Mouse (Mus musculus): ENCODE results near the gene Ppp1r14b.

The Ppp1r14b gene

DNA sequence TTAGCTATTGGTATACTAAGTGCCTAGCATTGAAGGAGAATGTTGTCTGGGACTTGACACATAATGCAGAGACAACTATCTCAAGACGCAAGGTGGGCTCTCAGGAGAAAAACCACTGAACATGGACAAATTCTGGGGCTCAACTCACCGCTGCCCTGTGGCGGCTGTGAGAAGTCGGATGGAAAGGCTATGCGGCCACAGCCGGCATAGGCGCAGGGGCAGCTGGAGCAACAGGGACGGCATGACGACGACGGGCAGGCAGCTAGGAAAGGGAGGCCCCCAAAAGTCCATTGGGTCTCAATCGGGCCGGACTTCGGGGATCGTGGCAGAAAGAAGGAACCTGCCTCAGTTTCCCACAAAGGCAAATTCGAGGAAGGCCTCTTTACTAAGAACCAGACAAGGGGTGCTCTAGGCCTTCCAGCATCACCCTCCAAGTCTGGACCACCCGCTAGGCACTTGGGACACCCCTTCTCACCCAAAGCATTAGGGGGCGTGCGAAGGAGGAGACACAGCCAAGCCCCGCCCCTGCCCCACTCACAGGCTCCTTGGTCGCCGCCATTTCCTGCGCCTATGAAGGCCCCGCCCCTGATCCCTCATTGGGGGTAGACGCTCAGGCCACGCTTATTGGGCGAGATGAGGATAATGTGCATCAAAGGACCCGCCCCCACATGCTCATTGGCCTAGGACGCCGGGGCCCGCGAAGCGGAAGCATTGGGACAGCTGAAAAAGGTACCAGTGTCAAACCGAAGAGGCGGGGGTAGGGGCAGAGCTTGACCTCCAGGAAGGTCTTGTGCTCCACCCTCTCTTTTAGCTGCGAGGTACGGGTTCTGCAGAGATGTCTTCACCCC lies 17.5 kb downstream of the Ppp1r14b start, which contains the start of gene Dnajc4:
Gene Dnajc4, minus strand, starts transcription at position 562 of the 848 bp plus-strand sequence.
- CTCF ChIA-PET, result no interaction called here

DNA sequence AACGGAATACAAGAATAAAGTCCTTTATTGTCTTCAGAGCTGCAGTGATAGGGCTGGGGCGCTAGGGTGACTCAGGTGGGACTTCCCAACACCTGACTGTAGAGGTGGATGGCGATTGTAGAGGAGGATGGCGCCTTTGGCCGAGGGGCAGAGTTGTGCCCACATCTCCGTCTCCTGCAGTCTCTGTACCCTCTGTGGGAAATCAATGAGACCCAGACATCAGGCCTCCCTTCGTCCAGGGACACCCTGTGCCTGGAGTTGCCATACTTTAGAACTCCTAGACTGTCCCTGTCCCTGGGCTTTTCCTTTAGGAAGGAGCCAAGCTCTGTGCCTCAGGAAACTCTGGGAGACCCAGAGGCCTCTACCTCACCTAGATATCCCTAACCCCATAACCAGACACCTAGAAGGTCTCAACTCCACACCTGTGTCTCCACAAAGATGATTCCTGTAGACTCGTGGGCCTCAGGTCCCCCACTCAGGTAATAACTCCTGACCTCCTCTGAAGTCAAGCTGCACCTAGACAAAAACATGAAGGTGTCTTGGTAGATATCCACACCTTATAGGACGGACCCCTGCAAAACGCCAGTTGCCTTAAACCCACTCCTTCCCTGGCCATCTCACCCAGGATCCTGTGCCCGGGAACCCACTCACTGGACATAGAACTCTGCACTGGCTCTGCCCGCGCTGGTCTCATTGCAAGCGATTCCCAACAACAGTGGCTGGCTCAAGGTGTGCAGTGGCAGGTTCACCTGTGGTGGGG lies 18.4 kb downstream of the Ppp1r14b start:
- CTCF ChIA-PET, result no interaction called here

- CTCF ChIA-PET, result interaction anchor here (1.0 kb wide), 1 partner anchor 9 kb away, joined by 4 read pairs; no protein-coding TSS in a partner anchor
Measured at GRCm38 (mm10) chr19:6994002-6994401, 19.2 kb downstream of the Ppp1r14b start.

DNA sequence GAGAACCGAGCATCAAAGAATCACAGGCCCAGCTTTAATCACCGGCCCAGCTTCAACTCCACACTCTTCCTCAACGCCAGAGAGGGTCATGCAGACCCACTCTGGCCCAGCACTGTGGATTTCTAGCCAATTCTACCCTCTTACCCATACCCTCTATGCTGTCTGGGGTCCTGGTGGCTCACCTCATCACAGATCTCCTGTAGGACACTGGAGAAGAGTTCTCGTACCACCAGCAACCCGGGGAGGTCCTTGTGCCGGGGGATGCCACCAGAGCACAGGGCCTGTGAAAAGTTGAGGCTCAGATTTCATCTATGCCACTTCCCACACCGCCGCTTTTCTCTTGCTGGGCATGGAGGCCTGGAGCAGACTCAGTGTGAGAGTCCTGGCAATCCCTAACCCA lies 19.7 kb downstream of the Ppp1r14b start:
- CTCF ChIA-PET, result interaction anchor here (1.0 kb wide), 1 partner anchor 9 kb away, joined by 4 read pairs; no protein-coding TSS in a partner anchor

GRCm38 (mm10) chr19:6995255-6995991 lies 20.7 kb downstream of the Ppp1r14b start:
- CTCF ChIA-PET, result interaction anchor here (0.5 kb wide), 2 partner anchors 25 to 126 kb away, joined by 3 to 12 read pairs; no protein-coding TSS in a partner anchor

DNA sequence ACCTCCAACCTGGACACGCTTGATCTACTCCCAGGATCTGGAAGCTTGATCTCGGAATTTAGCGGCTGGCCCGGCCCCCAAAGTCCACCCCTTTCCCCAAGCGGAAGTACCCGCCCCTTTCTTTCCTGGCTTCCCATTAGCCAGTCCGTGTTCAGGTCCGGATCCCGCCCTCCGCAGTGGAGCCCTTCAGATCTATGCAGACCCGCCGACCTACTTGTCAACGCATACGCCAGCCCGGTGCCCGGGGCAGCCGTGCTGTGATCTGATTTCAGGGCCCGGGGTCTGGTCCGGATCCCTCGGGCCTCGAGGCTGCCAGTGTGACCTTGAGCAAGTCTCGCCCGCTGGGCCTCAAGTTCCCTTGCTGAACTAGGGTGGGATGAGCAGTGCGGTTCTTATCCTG lies 21.2 kb downstream of the Ppp1r14b start, which contains the start of the genes Nudt22 and Trpt1:
Gene Nudt22, minus strand, starts transcription at position 112 of the 400 bp plus-strand sequence.
Gene Trpt1, plus strand, starts transcription at position 126 of the 400 bp plus-strand sequence.
- CTCF ChIA-PET, result interaction anchor here (0.5 kb wide), 2 partner anchors 25 to 127 kb away, joined by 3 to 12 read pairs; no protein-coding TSS in a partner anchor

GRCm38 (mm10) chr19:6997721-6998290 lies 23.0 kb downstream of the Ppp1r14b start:
- CTCF ChIA-PET, result interaction anchor here (0.5 to 0.6 kb wide), 2 partner anchors 9 to 947 kb away, joined by 4 to 6 read pairs; no protein-coding TSS in a partner anchor

GRCm38 (mm10) chr19:6999360-7000063 lies 24.7 kb downstream of the Ppp1r14b start:
- CTCF ChIA-PET, result no interaction called here

DNA sequence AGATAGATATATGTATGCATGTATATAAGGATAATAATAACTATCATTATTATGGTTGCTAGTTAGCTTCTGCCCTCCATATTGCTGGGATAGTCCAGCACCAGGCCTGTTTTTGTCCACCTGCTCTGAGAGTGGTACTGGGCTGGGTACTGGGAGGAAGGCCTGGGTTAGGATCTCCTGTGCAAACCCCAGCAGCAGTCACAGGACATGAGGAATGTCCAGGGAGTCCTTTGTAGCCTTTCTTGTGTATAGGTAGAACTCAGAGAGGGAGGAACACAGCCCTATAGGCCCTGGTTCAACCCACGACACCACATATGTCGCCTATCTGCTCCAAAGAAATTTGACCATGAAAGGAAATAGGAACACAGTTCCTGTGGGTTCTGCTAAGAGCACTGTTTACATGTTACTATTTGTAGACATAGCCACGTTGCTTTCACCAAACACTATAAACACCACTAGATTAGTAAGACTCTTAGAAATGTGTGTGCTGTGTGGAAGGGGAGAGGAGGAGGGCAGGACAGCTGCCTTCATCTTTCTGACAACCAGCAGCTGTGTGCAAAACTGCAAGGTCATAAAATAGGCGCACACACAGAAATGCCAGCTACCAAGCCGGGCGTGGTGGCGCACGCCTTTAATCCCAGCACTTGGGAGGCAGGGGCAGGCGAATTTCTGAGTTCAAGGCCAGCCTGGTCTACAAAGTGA lies 32.3 kb downstream of the Ppp1r14b start:
- CTCF ChIA-PET, result interaction anchor here (0.5 to 1.2 kb wide), 2 partner anchors 33 to 78 kb away, joined by 4 to 5 read pairs; partner anchors contain the start of gene Stip1

DNA sequence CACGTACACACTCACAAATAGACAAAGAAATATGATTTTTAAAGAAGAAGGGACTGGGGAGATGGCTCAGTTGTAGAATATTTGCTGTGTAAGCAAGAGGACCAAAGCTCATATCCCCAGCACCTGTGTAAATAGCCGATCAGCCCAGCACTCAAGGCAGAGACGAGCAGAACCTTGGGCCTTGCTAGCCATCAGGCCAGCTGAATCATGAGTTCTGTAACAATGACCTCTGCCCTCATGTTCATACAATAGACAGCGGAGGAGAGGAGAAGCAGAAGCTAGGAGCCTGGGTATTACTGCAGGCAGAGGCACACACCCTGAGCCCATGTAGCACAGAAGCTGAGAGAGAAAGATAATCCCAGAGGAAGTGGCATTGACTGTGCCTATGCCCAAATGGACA lies 37.7 kb downstream of the Ppp1r14b start:
- CTCF ChIA-PET, result no interaction called here

DNA sequence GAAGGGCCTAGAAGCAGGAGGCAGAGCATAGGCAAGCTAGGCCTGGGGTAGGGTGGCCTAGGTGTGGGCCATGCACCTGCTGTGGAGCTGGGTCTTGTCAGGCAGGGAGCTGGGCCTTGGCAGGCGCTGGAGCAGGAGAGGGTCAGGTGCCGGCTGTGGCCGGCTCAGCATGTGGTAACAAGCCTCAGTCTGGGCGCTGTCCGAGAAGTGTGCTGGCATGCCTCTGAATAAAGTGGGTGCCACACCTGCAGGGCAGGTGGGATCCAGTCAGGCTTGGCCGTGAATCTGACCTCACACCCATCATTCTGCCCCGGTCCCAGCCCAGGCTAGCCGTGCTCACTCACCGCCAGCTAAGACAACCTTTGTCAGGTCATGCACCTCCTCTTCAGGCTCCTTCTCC lies 39.2 kb downstream of the Ppp1r14b start:
- CTCF ChIA-PET, result no interaction called here

- CTCF ChIA-PET, result no interaction called here
Measured at GRCm38 (mm10) chr19:7014481-7015135, 39.8 kb downstream of the Ppp1r14b start.

- CTCF ChIA-PET, result interaction anchor here (0.7 to 0.8 kb wide), 2 partner anchors 38 to 47 kb away, joined by 3 read pairs; no protein-coding TSS in a partner anchor
Measured at GRCm38 (mm10) chr19:7017541-7018457, 43.0 kb downstream of the Ppp1r14b start.

- CTCF ChIA-PET, result interaction anchor here (0.5 to 0.7 kb wide), 2 partner anchors 48 to 101 kb away, joined by 3 read pairs; no protein-coding TSS in a partner anchor
Measured at GRCm38 (mm10) chr19:7018546-7018945, 43.8 kb downstream of the Ppp1r14b start.

DNA sequence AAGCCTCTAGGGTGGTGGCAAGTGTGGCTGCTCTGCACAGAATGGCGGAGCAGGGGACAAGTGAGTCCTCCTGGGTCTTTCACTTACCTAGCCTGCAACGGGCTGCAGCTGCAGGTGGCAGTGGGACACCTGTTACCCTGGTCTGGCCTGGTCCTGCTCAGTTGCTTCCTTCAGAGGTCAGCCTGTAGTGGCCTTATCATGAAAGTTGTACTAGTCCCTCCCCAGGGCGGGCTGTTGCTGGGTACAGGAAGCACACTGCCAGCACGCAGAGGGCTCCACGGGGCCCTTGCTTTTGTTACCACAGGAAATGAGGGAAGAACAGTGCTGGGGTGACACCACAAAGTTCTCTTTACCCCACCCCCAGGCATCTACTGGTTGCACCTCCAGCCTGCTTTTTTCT lies 44.4 kb downstream of the Ppp1r14b start, which contains the start of gene Fermt3:
Gene Fermt3, minus strand, starts transcription at position 279 of the 400 bp plus-strand sequence.
- CTCF ChIA-PET, result interaction anchor here (0.5 kb wide), 1 partner anchor 101 kb away, joined by 3 read pairs; no protein-coding TSS in a partner anchor

GRCm38 (mm10) chr19:7020224-7020641 lies 45.5 kb downstream of the Ppp1r14b start:
- CTCF ChIA-PET, result interaction anchor here (0.5 to 0.6 kb wide), 2 partner anchors 24 to 1619 kb away, joined by 3 read pairs; partner anchors contain the start of genes Nudt22 and Trpt1

Measured in spleen, embryonic (tissue).